Mouse (Mus musculus) cerebellum, adult (tissue): Measurements from ENCODE around the gene Crisp1.

ENCODE experiments used
- ATAC-seq: cut with Nextera tagmentation; 2 replicates; pipeline ENCODE4 v1.9.2; 2017; ENCODE audit warnings: mild to moderate bottlenecking, moderate library complexity, mixed read lengths; ENCODE audit not compliant: insufficient number of reproducible peaks, low FRiP score, low TSS enrichment

Crisp1 gene

DNA sequence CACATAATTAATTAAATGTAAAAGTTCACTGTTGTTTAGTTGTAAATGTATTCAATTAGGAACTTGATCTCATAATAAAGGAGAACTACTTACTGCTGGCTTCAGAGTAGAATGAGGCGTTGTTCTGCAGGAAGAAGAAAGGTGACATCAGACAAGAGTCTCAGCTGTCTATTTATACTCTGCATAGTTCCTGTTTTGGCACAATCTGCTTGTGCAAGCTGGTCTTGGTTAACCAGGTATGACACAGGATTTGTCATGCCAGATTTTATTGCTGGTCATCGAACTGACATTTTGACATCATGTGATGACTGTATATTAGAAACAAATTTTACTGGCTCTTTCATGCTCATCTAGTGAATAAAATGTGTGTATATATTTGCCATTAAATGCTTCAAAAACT is at the start of gene Crisp1:
Gene Crisp1, minus strand, starts transcription at position 146 of the 400 bp plus-strand sequence.
- ATAC-seq: no peak

DNA sequence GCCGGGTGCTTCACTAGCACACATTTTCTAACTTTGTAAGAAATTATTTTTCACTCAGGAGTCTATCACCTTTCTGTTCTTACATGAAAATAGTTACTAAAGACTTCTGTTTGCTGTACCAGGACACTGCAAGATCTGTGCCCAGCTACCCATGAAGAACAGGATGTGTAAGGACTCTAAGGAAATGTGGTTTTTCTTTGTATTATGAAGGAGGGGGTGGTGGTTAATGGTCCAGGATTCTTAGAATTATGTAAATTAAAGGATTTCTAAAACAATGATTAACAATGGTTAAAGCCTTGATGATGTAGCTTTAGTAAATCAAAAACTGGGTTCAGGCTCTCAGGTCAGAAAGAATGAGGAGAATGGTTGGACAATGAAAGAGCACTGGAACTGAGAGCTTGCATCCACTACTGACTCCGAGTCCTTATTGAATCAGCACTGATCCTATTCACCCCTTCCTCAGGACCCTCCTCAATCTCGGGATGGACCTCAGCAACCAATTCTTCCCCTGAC is 23.5 kb upstream of the Crisp1 start:
- no peak for ATAC-seq

DNA sequence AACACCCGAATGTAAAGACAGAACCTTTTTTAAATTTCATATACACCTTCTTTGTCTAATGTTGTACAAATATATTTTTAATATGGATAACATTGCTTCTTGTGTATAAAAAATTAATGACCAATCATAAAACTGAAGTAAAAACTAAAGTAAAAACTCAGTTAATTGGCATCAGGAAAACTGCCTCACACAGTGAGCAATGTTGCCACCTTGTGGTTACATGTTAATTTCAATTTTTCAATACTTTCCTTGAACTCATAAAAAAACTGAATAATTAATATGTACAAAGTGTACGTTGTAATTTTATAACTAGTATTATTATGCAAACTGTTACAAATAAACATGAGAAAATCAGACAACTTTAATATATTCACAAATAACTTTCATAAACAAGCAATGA is 33.6 kb downstream of the Crisp1 start:
- no peak for ATAC-seq

DNA sequence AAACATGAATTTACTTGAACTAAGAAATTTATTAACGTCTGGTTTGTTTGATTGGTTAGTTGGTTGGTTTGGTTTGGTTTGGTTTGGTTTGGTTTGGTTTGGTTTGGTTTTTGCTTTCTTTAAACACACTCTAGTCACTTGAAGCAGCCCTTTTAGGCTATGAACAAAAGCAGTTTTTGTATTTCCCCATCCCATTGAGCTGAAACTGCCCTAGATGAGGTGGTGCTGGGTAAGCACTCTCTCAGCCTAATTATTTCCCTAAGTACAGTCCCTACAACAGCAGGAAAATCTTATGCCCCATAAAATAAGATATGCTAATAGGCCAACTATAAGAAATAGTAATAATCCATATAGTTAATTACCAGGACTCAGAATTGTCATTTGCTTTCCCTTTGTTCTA is 43.5 kb downstream of the Crisp1 start:
- ATAC-seq: no peak

DNA sequence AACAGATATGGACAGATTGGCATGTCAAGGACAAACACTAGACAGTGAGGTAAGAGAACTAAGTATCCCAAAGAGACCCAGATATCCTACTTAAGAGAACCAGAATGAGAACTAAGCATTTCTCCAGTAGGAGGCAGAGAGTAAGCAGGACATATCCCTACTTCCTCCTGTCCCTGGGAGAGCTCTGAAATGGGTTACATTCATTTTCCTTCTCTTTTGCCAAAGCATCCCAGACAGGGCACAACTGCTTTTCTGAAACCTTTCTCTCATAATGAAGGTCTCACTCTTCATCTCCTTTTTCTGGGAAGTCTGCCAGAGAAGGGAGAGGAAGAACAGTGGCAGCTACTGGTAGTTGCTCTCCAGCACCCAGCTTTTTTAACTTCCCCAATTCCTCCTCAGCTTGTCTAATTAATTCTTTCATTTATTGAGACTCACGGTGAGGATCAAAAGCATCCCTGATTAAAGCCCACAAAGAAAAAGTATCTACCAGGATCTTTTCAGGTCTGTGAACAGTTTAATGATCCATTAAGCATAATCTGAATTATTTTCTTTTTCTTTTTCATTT is 44.0 kb downstream of the Crisp1 start:
- ATAC-seq: no peak

DNA sequence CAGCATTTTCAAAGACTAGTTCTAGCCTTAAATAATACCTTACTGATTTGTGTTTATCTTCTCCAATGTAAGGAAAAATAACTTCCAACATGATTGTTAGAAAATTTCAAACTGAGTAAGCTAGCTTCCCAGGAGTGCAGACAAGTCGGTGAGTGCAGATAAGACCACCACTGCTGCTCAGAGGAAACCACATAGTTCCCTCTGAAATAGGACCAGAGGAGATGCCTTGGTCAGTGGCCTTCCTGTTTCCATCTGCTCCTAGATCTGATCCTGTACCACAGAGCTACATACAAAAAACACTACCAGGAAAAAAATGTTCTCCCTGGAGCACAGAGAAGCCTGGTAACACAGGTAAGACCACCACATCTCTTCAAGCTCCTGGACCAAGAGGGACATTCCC is 66.5 kb downstream of the Crisp1 start:
- no peak for ATAC-seq
